Mouse (Mus musculus) R1 (cell line): ENCODE data around the gene Uvrag.
A peak's percentile ranks its signal among the peaks of the same experiment; 100 is the strongest.

Source experiments
- DNase-seq: peaks from one replicate; pipeline ENCODE4 v3.0.0-alpha.2; 2018; ENCODE audit warnings: low read depth, low spot score

Uvrag gene

GRCm38 (mm10) chr7:99021277-99021676, 119.7 kb downstream of the Uvrag start:
- no peak for DNase-seq

- no peak for DNase-seq
These were observed 120.6 kb downstream of the Uvrag start for GRCm38 (mm10) chr7:99020353-99020752.

- no peak for DNase-seq
These were observed 123.6 kb downstream of the Uvrag start for GRCm38 (mm10) chr7:99017224-99017844.

- no peak for DNase-seq
These were observed 125.0 kb downstream of the Uvrag start for GRCm38 (mm10) chr7:99015914-99016313.

- peak; percentile 80 for DNase-seq
These were observed 125.5 kb downstream of the Uvrag start for GRCm38 (mm10) chr7:99015419-99015818.

- DNase-seq, result no peak
These were observed 126.3 kb downstream of the Uvrag start for GRCm38 (mm10) chr7:99014620-99015019.

GRCm38 (mm10) chr7:99007506-99008354, 133.2 kb downstream of the Uvrag start:
- DNase-seq, result no peak

- no peak for DNase-seq
These were observed 137.7 kb downstream of the Uvrag start for GRCm38 (mm10) chr7:99003231-99003630.

- no peak for DNase-seq
These were observed 142.2 kb downstream of the Uvrag start for GRCm38 (mm10) chr7:98998722-98999121.

- DNase-seq, result no peak
These were observed 143.2 kb downstream of the Uvrag start for GRCm38 (mm10) chr7:98997760-98998159.

GRCm38 (mm10) chr7:98996791-98997190, 144.2 kb downstream of the Uvrag start:
- DNase-seq, result no peak

GRCm38 (mm10) chr7:98995126-98995727, 145.7 kb downstream of the Uvrag start:
- no peak for DNase-seq

- no peak for DNase-seq
These were observed 146.8 kb downstream of the Uvrag start for GRCm38 (mm10) chr7:98994137-98994536.

- DNase-seq, result no peak
These were observed 147.5 kb downstream of the Uvrag start for GRCm38 (mm10) chr7:98993395-98993794.

- no peak for DNase-seq
These were observed 149.7 kb downstream of the Uvrag start for GRCm38 (mm10) chr7:98991204-98991761.

- DNase-seq, result no peak
These were observed 150.4 kb downstream of the Uvrag start for GRCm38 (mm10) chr7:98990510-98990909.

- peak; percentile 45 for DNase-seq
These were observed 153.9 kb downstream of the Uvrag start for GRCm38 (mm10) chr7:98986962-98987441.

GRCm38 (mm10) chr7:98985935-98986334, 155.0 kb downstream of the Uvrag start:
- DNase-seq, result no peak

GRCm38 (mm10) chr7:98985489-98985888, 155.5 kb downstream of the Uvrag start:
- DNase-seq, result no peak

- no peak for DNase-seq
These were observed 156.6 kb downstream of the Uvrag start for GRCm38 (mm10) chr7:98984319-98984718.

- no peak for DNase-seq
These were observed 157.9 kb downstream of the Uvrag start for GRCm38 (mm10) chr7:98983058-98983457.

GRCm38 (mm10) chr7:98981423-98981822, 159.5 kb downstream of the Uvrag start:
- no peak for DNase-seq
